Mouse (Mus musculus): Measurements from ENCODE around the gene Bud13.

Bud13 gene

DNA sequence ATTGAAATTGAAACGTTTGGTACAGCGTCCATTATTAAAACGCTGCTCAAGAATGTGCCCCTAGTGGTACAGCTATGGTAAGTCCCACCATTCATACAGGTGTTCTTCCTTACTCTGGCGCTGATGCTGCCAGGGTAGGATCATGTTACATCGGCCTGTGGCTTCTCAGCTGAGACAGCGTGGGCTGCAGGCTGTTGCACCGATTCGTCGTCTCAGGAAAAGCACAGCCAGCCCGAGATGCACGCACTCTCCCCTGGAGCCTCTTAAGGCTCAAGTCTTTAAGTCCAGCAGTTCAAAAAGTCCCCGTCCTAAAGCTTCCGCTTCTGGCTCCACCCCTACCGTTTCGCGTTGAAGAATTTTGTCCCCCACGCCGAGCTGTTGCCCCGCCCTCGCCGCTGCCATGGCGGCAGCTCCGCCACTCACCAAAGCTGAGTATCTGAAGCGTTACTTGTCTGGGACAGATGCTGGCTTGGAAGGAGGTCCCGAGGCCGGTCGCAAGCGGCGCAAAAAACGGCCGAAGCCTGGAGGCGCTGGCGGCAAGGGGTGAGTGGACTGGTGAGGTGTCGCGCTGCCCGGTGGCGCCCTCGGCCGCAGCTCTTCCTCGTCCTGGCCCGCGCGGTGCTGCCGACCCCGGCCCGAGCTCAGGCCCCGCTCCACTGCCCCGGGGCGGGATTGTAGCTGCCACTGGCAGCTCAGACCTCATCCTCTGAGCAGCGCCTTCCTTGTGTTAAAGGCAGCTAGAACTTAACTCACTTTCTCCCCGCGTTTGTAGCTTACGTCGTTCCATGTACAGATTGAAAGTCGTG is at the start of gene Bud13:
Bud13 (plus strand) TSS at position 378 of the 806 bp plus-strand sequence.
- peak; percentile 35; the same call in 1 of the 2 replicates for TF ChIP-seq GATA4 (IDR thresholded peaks at IDR 0.05; ENCODE audit: insufficient replicate concordance, low read length)

DNA sequence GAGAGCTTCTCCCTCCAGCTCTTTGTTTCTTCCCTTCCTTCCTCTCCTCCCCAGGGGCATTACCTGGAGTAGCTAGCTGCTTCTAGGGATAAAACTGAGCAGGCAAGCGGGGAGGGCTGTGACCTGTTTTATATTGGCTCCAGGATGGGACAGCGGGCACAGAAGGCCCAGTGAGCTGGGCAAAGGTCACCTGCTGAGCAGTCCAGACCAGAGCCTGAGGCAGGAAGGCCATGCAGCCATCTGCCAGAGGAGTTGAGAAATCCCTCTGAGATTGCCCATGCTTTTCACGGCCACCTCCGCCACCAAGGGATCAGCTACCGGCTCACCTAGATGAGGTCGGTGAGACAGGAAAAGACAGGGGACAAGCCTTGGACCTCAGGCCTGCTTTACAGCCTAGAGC is 47.6 kb upstream of the Bud13 start:
- TF ChIP-seq GATA4 (IDR thresholded peaks at IDR 0.05; ENCODE audit: insufficient replicate concordance, low read length), result 0 out of 2 replicates have a peak, but pooled peaks have one; percentile 3

DNA sequence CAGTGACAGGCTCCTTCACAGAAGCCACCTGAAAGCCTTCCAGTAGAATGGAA is 47.4 kb upstream of the Bud13 start, which contains the start of gene Apoc3:
Apoc3 (minus strand) TSS at position 41 of the 53 bp plus-strand sequence.
- TF ChIP-seq GATA4 (IDR thresholded peaks at IDR 0.05; ENCODE audit: insufficient replicate concordance, low read length), result no peak

DNA sequence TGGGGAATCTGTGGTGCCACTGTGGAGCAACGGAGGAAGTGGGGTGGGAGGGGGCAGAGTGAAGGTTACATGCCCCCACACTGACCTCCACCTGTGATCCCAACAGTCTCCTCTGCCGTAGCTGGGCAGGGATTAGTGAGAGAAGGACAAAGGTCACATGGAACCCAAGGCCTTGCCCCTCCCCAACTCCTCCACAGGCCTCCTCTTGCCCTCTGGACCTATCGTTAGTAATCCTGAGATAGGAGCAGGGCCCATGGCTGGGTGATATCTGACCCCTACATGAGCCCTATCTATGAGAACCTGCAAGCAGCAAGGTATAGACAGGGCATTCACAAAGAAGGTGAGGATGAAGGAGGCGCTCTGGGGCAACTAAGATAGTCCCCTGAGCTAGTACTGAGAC is 47.2 kb upstream of the Bud13 start:
- TF ChIP-seq GATA4 (IDR thresholded peaks at IDR 0.05; ENCODE audit: insufficient replicate concordance, low read length), result peak; percentile 12; the same call in 1 of the 2 replicates

DNA sequence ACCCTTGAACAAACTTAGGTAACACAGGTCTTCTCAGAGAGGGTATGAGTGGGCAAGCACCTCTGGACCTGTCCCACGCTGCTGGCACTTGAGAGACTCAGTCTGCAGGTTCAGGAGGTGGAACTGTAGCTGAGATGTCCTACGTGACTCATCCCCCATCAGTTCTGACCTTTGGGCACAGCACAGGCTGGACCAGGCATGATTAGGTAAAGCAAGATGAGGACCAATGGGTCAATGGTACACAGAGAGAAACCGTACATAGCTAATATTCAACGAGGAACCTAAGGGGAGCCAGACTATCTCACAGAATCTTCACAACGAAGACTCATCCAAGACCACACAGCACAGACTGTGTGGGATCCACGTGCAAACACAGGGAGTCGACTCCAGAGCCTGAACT is 44.0 kb upstream of the Bud13 start:
- no peak for TF ChIP-seq GATA4 (IDR thresholded peaks at IDR 0.05; ENCODE audit: insufficient replicate concordance, low read length)

DNA sequence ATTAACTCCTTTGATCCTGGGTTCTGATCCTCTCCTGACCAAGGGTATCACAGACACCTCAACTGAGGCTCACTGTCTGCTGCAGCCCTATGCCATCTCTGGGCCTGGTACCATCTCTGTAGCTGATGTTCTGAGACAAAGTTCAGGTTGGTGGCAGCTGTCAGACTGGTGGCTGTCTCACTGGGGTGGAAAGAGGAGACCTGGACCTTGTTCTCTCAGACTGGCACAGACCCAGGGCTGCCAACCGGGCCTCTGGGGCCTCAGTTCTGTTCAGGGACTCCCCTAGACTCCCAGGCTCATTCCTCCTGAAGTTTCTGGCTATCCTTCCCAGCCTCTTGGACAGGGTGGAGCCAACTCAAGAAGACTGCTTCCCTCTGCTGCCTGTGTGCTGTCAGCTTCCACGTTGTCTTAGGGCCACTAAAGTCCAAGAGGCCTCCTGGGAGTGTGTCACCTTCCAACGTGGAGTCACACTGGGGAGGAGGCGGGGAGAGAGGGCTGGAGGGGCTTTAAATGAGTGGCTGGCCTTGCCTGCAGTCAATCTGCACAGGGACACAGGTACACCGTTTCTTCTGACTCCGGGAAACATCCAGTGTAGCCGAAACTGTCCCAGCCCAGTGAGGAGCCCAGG is 42.2 kb upstream of the Bud13 start, which contains the start of gene Apoa4:
Apoa4 (plus strand) TSS at position 171 of the 628 bp plus-strand sequence.
- no peak for TF ChIP-seq GATA4 (IDR thresholded peaks at IDR 0.05; ENCODE audit: insufficient replicate concordance, low read length)

DNA sequence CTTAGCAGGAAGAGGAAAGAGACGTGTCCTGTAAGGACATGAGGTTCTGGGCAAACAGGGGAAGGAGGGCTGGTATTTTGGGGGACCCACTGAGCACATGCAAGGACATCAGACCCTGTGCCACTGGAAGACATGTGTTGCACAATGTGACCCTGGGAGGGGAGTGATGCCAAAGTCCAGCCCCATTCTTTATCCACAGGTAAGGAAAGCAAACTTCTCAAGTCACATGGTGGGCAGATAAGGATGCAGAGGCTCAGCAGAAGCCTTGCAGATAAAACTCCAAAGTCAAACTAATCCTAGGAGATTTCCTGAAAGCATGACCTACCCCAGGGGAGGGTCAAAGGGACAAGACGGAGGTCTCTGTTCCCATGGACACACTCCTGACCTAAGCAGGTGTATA is 41.0 kb upstream of the Bud13 start:
- peak; percentile 60; the same call in 1 of the 2 replicates for TF ChIP-seq GATA4 (IDR thresholded peaks at IDR 0.05; ENCODE audit: insufficient replicate concordance, low read length)

DNA sequence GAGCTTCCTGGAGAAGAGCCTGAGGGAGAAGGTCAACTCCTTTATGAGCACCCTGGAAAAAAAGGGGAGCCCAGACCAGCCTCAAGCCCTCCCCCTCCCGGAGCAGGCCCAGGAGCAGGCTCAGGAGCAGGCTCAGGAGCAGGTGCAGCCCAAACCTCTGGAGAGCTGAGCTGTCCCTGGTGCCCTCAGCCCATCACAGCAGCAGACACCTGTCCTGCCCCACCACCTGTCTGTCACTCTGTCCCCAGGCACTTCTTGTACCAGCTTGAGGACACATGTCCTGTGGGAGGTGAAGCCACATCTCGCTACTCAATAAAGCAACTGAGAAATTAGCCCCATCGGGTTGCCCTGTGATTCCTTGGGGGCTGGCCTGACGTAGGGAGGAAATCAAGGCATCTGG is 39.7 kb upstream of the Bud13 start:
- TF ChIP-seq GATA4 (IDR thresholded peaks at IDR 0.05; ENCODE audit: insufficient replicate concordance, low read length), result no peak

DNA sequence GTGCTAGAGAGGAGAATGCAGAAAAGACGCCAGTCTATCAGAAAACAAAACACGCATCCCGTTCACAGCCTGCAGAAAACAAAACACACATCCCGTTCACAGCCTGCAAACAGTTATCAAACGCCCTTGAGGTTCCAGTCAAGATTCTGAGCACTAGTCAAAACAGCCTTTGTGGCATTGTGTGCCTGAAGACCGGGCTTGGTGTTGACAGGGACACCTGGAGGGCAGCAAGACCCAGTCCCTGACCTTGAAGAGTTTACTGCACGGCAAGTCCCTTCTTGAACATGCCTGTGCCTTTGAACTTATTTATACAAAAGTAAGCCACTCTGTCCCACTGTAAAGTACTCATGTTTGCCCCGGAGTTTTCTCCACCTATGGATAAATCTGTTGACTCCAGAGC is 39.2 kb upstream of the Bud13 start:
- no peak for TF ChIP-seq GATA4 (IDR thresholded peaks at IDR 0.05; ENCODE audit: insufficient replicate concordance, low read length)

DNA sequence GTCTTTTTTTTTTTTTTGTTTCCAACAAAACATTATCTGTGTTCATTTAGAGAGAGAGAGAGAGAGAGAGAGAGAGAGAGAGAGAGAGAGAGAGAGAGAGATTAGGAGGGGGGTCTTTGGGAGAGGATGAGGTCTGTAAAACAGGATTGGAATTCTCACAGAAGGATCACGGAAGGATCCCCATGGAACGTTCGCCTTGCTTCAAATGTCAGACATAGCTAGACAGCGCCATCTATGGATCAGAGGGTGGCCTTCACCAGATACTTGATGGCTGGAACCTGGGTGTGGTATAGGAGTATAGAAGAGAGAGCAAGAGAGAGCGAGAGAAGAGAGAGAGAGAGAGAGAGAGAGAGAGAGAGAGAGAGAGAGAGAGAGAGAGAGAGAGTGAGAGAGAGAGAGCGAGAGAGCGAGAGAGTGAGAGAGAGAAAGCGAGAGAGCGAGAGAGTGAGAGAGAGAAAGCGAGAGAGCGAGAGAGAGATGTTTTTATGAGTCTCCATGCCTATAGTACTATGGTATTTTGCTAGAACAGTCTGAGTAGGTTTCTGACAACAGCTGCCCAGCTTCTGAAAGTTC is 36.0 kb upstream of the Bud13 start:
- no peak for TF ChIP-seq GATA4 (IDR thresholded peaks at IDR 0.05; ENCODE audit: insufficient replicate concordance, low read length)

DNA sequence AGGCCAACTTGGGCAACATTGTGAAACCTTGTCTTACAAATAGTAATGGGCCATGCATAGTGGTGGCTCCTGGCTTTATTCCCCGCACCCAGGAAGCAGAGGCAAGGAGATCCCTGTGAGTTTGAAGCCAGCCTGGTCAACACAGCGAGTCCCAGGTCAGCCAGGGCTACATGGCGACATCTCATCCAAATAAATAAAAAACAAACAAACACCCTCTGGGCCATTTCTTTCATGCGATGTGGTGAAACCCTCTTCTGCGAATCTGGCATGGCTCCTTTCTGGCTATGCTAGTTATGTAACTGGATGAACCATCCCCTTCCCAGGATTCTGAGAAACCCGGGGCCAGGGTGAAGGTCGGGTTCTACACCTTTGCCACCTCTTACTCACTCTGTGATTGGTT is 26.6 kb upstream of the Bud13 start:
- no peak for TF ChIP-seq GATA4 (IDR thresholded peaks at IDR 0.05; ENCODE audit: insufficient replicate concordance, low read length)

DNA sequence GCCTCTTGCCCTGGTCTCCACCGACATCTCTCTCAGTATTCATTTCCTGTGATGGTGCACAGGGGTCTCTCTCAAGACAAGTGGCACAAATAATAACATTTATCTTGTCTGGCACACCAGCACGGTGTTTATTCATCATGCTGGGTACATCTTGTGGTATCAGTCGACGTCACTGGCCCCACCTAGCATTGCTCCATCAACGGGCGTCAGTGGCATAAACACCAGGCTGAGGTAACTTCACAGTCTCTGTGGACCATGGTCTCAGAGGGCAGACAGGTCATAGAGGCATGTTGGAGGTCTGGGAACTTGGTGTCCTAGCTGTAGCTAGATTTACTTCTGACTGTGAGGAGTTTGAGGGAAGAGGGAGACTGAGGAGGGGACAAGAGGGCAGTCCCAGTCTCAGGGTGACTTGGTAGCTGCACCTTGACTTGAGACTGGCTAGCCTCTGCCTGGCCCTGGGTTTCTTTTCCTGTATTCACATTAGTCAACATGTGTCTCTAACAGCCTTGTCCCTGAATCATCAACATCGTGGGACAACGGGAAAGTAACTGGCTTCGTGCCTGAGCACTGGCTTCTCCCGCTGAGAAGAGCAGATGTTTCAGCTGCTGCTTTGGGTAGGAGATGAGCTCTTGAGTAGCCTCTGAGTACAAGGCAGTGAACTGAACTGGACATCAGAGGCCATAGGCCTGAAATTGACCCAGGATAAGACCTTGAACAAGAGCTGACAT is 26.0 kb upstream of the Bud13 start:
- peak; percentile 27; the same call in 1 of the 2 replicates for TF ChIP-seq GATA4 (IDR thresholded peaks at IDR 0.05; ENCODE audit: insufficient replicate concordance, low read length)

DNA sequence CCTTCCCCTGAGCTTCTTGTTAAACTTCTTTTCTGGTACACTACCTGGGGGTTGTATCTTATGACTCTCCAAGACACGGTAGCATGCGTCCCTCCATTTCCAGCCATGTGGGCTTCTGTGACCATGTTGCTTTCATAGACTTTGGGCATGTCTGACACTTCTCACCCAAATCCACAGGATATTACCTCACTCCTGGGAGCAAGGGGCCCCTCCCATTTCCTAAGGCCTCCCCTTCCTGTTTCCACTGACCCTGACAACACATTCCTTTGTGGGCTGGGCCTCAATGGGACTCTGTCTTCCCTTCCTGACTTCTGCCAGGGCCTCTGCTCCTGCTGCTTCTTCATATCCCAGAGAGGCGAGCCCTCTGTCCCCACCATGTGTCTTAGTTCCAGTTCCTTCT is 25.3 kb upstream of the Bud13 start:
- TF ChIP-seq GATA4 (IDR thresholded peaks at IDR 0.05; ENCODE audit: insufficient replicate concordance, low read length), result no peak

DNA sequence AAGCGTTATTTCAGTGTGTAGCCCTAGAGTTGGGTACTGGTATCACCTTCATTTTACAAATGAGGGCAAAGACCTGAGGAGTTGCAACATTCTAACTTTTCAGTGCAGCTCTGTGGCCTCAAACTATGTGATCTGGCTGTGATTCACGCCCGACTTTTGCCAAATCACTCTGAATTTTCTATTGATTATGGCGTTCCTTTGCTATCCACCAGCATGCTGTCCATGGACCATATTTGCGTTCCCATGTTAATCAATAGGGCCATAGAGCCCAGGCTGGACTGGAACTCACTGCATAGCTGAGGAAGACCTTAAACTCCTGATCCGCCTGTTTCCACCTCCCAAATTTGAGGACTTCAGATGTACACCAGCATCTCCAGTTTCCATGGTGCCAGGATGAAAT is 23.7 kb upstream of the Bud13 start:
- peak; percentile 41; the same call in 1 of the 2 replicates for TF ChIP-seq GATA4 (IDR thresholded peaks at IDR 0.05; ENCODE audit: insufficient replicate concordance, low read length)

DNA sequence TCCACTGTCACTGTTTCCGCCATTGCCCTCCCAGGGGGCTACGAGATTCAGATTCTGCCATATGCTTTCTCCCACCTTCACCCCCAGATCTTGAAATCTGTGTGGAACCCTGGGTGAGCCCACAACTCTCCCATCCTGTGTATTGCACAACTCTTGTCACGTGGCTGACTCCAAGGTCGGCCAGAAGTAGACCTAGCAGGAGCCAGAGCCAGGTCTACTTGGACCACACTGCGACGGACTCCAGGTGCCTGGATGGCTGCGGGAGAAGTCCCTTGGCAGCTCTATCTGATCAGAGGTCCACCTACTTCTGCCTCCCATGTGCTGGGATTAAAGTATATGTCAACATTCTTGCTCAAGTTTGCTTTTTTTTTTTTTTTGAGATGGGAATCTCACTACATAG is 21.7 kb upstream of the Bud13 start:
- TF ChIP-seq GATA4 (IDR thresholded peaks at IDR 0.05; ENCODE audit: insufficient replicate concordance, low read length), result peak; percentile 24; the same call in 1 of the 2 replicates

DNA sequence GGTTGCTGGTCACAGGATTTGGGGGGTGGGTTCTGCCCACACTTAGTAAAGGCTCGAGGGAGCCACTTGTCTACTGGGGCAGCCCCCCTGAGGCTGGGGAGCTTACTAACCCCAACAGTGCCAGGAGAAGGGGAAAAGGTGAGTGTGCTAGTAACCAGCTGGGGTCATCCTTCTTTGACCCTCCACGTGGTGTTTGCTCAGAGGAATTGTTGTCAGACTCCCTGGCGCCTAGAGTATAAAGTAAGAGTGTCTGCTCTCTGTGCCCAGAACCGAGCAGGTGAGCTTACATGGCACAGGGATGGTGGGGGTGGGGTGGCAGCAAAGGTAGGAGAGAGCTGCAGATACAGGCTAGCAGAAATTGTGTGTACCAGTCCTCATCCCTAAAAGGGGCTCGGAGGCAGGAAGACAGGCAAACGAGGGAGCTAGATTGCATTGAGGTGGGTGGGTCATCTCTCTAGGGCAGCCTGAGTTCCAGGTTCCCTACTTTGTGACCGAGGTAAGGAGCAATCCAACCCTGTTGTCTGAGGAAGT is 14.4 kb upstream of the Bud13 start, which contains the start of gene Apoa5:
Apoa5 (plus strand) TSS at position 291 of the 531 bp plus-strand sequence.
- no peak for TF ChIP-seq GATA4 (IDR thresholded peaks at IDR 0.05; ENCODE audit: insufficient replicate concordance, low read length)

All from liver, adult (tissue).